In the genomic region with DNA sequence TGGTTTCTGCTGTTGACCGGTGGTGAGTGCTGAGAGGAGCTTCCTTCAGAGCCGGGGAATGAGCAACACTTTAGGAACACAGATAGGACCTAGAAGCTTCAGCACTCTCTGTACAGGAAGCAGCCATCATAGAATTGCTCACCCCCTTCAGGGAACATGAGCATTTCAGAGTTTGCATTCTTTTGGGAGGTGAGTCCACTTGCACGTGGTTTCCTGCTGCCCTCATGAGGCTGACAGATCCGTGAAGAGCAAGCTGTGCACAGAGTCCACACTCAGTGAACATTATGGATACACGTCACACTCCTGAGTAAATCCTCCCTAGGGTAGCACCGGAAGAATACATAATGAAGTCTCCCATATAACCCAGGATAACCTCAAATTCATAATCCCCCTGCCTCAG, we compare ENCODE assay signal across 11 mouse cellular contexts.
DNase-seq lines count a peak whose midpoint lies in the region; ATAC-seq and TF ChIP-seq lines count a peak whose summit lies in the region.
"Had no signal": no experiment of that assay in that cellular context is flagged by ENCODE, and none has a peak within 500 bp of the region (broad histone marks: within the 10 kb centered on the region; RNA-seq: fewer than 3 reads in every experiment).

No protein-coding gene starts in this region.

- no peaks in the 10 kb centered on the region for H3K36me3 ChIP-seq in hindbrain, postnatal 0 days (ENCODE audit: insufficient read depth, low read length)
- H3K36me3 ChIP-seq in hindbrain, embryonic 14.5 days (replicated peaks; ENCODE audit: control insufficient read depth, insufficient read depth), result no peaks in the 10 kb centered on the region
- no peaks in the 10 kb centered on the region for H3K36me3 ChIP-seq in thymus, adult 2 months (ENCODE audit: control insufficient read depth, insufficient read depth, low read length)
- H3K36me3 ChIP-seq in intestine, embryonic 15.5 days, result no peaks in the 10 kb centered on the region
- H3K36me3 ChIP-seq: neural tube, embryonic 15.5 days had no signal

- H3K9me3 ChIP-seq in hindbrain, postnatal 0 days (ENCODE audit: low read length), result no peaks in the 10 kb centered on the region
- no peaks in the 10 kb centered on the region for H3K9me3 ChIP-seq in hindbrain, embryonic 14.5 days (ENCODE audit: control insufficient read depth, low read length)
- no peaks in the 10 kb centered on the region for H3K9me3 ChIP-seq in intestine, embryonic 15.5 days
- H3K9me3 ChIP-seq: neural tube, embryonic 15.5 days had no signal

- H3K4me1 ChIP-seq in hindbrain, postnatal 0 days (ENCODE audit: insufficient read depth, low read length), result peaks cover 19% of the 10 kb centered on the region; the same call in 1 of the 2 replicates
- H3K4me1 ChIP-seq in hindbrain, embryonic 14.5 days (replicated peaks; ENCODE audit: control insufficient read depth, insufficient read depth, low read length), result peaks cover 13% of the 10 kb centered on the region; the same call in 1 of the 2 replicates
- peaks cover 72% of the 10 kb centered on the region for H3K4me1 ChIP-seq in thymus, adult 2 months (replicated peaks; ENCODE audit: control insufficient read depth, insufficient read depth, low read length)
- H3K4me1 ChIP-seq in intestine, embryonic 15.5 days (replicated peaks), result peaks cover 31% of the 10 kb centered on the region

- H3K27ac ChIP-seq in hindbrain, postnatal 0 days, result no peak overlapping the region
- H3K27ac ChIP-seq in hindbrain, embryonic 14.5 days, result no peak overlapping the region
- peak overlapping the region; percentile 59 for H3K27ac ChIP-seq in thymus, adult 2 months (ENCODE audit: control insufficient read depth, insufficient read depth, low read length)
- H3K27ac ChIP-seq in intestine, embryonic 15.5 days, result peak overlapping the region; percentile 56; the same call in 1 of the 2 replicates
- H3K27ac ChIP-seq: neural tube, embryonic 15.5 days had no signal

- H3K4me3 ChIP-seq in hindbrain, postnatal 0 days (ENCODE audit: low read length), result no peak overlapping the region
- H3K4me3 ChIP-seq in hindbrain, embryonic 14.5 days (replicated peaks; ENCODE audit: low read length), result no peak overlapping the region
- H3K4me3 ChIP-seq in thymus, adult 2 months (ENCODE audit: control insufficient read depth, insufficient read depth, low read length), result no peak overlapping the region
- no peak overlapping the region for H3K4me3 ChIP-seq in intestine, embryonic 15.5 days (replicated peaks)
- H3K4me3 ChIP-seq: neural tube, embryonic 15.5 days had no signal

- no peak overlapping the region for H3K9ac ChIP-seq in hindbrain, postnatal 0 days (replicated peaks; ENCODE audit: low read length)
- H3K9ac ChIP-seq in hindbrain, embryonic 14.5 days, result no peak overlapping the region
- no peak overlapping the region for H3K9ac ChIP-seq in intestine, embryonic 15.5 days
- H3K9ac ChIP-seq: neural tube, embryonic 15.5 days had no signal

- ATAC-seq in hindbrain, postnatal 0 days, result no peak
- ATAC-seq in hindbrain, embryonic 14.5 days (ENCODE audit: low FRiP score), result no peak
- no peak for ATAC-seq in intestine, embryonic 15.5 days
- ATAC-seq: midbrain, embryonic 16.5 days had no signal

- no peaks in the 10 kb centered on the region for H3K27me3 ChIP-seq in hindbrain, postnatal 0 days (ENCODE audit: insufficient read depth, low read length)
- H3K27me3 ChIP-seq in hindbrain, embryonic 14.5 days (ENCODE audit: control insufficient read depth, insufficient read depth, low read length), result no peaks in the 10 kb centered on the region
- no peaks in the 10 kb centered on the region for H3K27me3 ChIP-seq in thymus, adult 2 months (ENCODE audit: control insufficient read depth, insufficient read depth, low read length)
- no peaks in the 10 kb centered on the region for H3K27me3 ChIP-seq in intestine, embryonic 15.5 days (replicated peaks)
- H3K27me3 ChIP-seq: neural tube, embryonic 15.5 days had no signal

- no peak overlapping the region for H3K4me2 ChIP-seq in hindbrain, postnatal 0 days (ENCODE audit: low read depth, low read length)
- no peak overlapping the region for H3K4me2 ChIP-seq in hindbrain, embryonic 14.5 days (replicated peaks)
- H3K4me2 ChIP-seq in intestine, embryonic 15.5 days (replicated peaks), result no peak overlapping the region
- H3K4me2 ChIP-seq: neural tube, embryonic 15.5 days had no signal

- no peak for DNase-seq in hindbrain, postnatal 0 days (ENCODE audit: low spot score)
- no peak for DNase-seq in hindbrain, embryonic 14.5 days (ENCODE audit: low spot score)
- no peak for DNase-seq in thymus, adult 2 months
- no peak for DNase-seq in thymus, postnatal 36 days
- DNase-seq in retina, postnatal 1 day, result no peak
- no peak for DNase-seq in natural killer cell, adult 2 months (ENCODE audit: low spot score in 2 of 2)
- DNase-seq: cerebellum, adult 9-11 months; heart, adult 18-20 months had no signal

- 57% methylated on average over 6 of the region's 6 CpGs for WGBS in hindbrain, postnatal 0 days
- WGBS in hindbrain, embryonic 14.5 days, result 66% methylated on average over 6 of the region's 6 CpGs
- WGBS in thymus, adult 2 months, result 73% methylated on average over 6 of the region's 6 CpGs
- WGBS in intestine, embryonic 15.5 days, result 56% methylated on average over 6 of the region's 6 CpGs

- TF ChIP-seq POLR2A in thymus, adult 2 months (IDR thresholded peaks at IDR 0.05; ENCODE audit: control insufficient read depth, extremely low read depth, insufficient read depth, low read length, poor library complexity), result no peak

- peak; percentile 19; the same call in 1 of the 2 replicates for TF ChIP-seq CTCF in hindbrain, postnatal 0 days (IDR thresholded peaks at IDR 0.05; ENCODE audit: low read depth)
- no peak for TF ChIP-seq CTCF in thymus, adult 2 months (IDR thresholded peaks at IDR 0.05; ENCODE audit: borderline replicate concordance, control insufficient read depth, extremely low read depth, insufficient read depth, low read length, poor library complexity)

Comparison
In these comparisons a context has a peak if more than half of its experiments do, and no peak if none do; other contexts are left out.
1. H3K27ac ChIP-seq: peak in thymus, adult 2 months (single experiment) and intestine, embryonic 15.5 days (single experiment); none in hindbrain, postnatal 0 days (single experiment) and hindbrain, embryonic 14.5 days (single experiment).